Mouse (Mus musculus): ENCODE results near the gene 4921524J17Rik. TPM values are rescaled to one million over a fixed set of nuclear protein-coding genes. Genes with fewer than 3 reads are reported as not detected.

4921524J17Rik gene
- polyA plus RNA-seq, 1 experiment from 2014 or later: 42.8 TPM

GRCm38 (mm10) chr8:85374286-85374685 is 58.3 kb downstream of the 4921524J17Rik start:
- H3K9ac ChIP-seq: no peak overlapping the region
- no peaks in the 10 kb centered on the region for H3K36me3 ChIP-seq
- no peak for ATAC-seq (ENCODE audit: low FRiP score)
- no peak overlapping the region for H3K4me3 ChIP-seq
- no peak overlapping the region for H3K4me2 ChIP-seq (replicated peaks)
- no peaks in the 10 kb centered on the region for H3K4me1 ChIP-seq
- H3K27ac ChIP-seq: no peak overlapping the region
- 58% methylated on average over 4 of the region's 4 CpGs for WGBS
- no peaks in the 10 kb centered on the region for H3K27me3 ChIP-seq
- no peaks in the 10 kb centered on the region for H3K9me3 ChIP-seq (replicated peaks)

DNA sequence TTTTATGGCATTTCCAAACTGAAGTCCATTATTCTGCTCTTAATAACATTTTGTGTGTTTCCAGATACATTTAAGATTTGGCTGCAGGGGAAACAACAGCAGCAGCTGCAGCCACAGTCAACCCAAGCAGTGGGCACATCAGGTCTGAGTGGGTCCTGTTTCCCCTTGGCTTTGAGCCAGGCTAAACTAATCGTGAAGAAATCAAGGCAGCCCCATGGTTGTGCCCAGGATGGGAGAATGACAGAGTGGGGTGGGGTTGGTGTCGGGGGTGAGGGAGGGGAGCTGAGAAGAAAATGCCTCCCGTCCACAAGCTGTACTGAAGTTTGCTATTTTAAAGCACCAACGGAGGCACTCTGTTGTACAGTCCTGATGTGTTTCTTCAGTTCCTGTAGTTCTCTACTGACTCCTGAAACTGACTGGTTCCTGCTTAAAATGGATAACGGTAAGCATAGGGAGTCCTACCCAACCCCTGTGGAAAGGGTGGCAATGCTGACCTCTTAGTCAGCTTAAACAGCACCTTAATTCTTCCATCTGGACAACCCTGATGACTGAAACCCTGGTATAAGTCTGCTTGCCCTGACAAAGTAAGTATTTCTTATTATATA is 59.1 kb downstream of the 4921524J17Rik start:
- 71% methylated on average over 5 of the region's 5 CpGs for WGBS
- Histone ChIP-seq H3K4me2 (replicated peaks) (no peak overlapping the region), H3K9me3 (replicated peaks) (no peaks in the 10 kb centered on the region), H3K27me3 (no peaks in the 10 kb centered on the region), H3K4me1 (no peaks in the 10 kb centered on the region), H3K27ac (no peak overlapping the region), H3K36me3 (no peaks in the 10 kb centered on the region), H3K4me3 (no peak overlapping the region), H3K9ac (no peak overlapping the region)
- no peak for ATAC-seq (ENCODE audit: low FRiP score)

DNA sequence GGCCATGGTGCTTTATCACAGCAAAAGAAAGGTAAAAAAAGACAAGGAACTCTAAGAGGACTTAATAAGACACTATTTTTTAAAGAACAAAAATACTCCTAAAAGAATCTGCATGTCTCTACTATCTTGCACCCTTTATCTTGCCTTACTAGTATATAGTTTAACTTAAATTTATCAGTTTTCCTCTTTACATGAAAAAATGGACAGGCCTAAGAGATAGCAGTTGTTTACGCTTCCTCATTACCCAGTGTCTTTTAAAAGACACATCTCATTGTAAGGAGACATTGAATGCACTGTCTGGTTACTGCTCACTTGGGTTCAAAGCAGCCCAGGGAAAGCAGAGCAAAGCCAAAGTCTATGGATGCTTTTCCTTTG is 60.2 kb downstream of the 4921524J17Rik start:
- Histone ChIP-seq H3K27me3 (no peaks in the 10 kb centered on the region), H3K9ac (no peak overlapping the region), H3K36me3 (no peaks in the 10 kb centered on the region), H3K9me3 (replicated peaks) (no peaks in the 10 kb centered on the region), H3K4me1 (no peaks in the 10 kb centered on the region), H3K4me2 (replicated peaks) (no peak overlapping the region), H3K4me3 (no peak overlapping the region), H3K27ac (no peak overlapping the region)
- WGBS: 91% methylated on average over 1 of the region's 1 CpGs
- ATAC-seq (ENCODE audit: low FRiP score): no peak

- 82% methylated on average over 5 of the region's 5 CpGs for WGBS
- H3K4me3 ChIP-seq: no peak overlapping the region
- no peaks in the 10 kb centered on the region for H3K27me3 ChIP-seq
- no peak for ATAC-seq (ENCODE audit: low FRiP score)
- no peak overlapping the region for H3K9ac ChIP-seq
- no peak overlapping the region for H3K4me2 ChIP-seq (replicated peaks)
- H3K4me1 ChIP-seq: no peaks in the 10 kb centered on the region
- no peaks in the 10 kb centered on the region for H3K9me3 ChIP-seq (replicated peaks)
- no peaks in the 10 kb centered on the region for H3K36me3 ChIP-seq
- no peak overlapping the region for H3K27ac ChIP-seq
These were observed 60.7 kb downstream of the 4921524J17Rik start for GRCm38 (mm10) chr8:85371736-85372464.

DNA sequence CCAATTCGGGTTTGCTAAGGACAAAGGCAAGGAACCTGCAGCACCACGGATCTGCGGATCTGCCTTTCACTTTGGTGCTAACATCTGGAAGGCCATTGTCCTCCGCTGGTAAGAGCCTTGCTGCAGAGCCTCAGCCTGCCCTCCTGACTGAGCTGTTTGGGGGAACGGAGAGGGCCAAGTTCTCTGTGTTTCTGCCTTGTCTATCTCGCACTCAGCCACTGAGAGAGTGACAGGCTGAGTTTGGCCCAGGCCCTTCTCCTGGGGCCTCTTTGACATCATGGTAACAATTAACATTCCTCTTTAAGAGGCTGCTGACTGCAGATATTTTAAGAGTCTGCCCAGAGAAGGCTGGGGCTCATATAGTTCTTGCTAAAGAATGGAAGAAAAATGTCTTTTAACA is 67.5 kb downstream of the 4921524J17Rik start:
- Histone ChIP-seq H3K4me3 (no peak overlapping the region), H3K27ac (no peak overlapping the region), H3K27me3 (no peaks in the 10 kb centered on the region), H3K4me1 (peaks cover 6% of the 10 kb centered on the region), H3K9ac (no peak overlapping the region), H3K36me3 (no peaks in the 10 kb centered on the region), H3K4me2 (replicated peaks) (no peak overlapping the region), H3K9me3 (replicated peaks) (no peaks in the 10 kb centered on the region)
- no peak for ATAC-seq (ENCODE audit: low FRiP score)
- 49% methylated on average over 6 of the region's 6 CpGs for WGBS

GRCm38 (mm10) chr8:85364628-85365027 is 68.0 kb downstream of the 4921524J17Rik start:
- Histone ChIP-seq H3K27me3 (no peaks in the 10 kb centered on the region), H3K4me3 (no peak overlapping the region), H3K4me1 (peaks cover 6% of the 10 kb centered on the region), H3K9ac (no peak overlapping the region), H3K27ac (no peak overlapping the region), H3K36me3 (no peaks in the 10 kb centered on the region), H3K9me3 (replicated peaks) (no peaks in the 10 kb centered on the region), H3K4me2 (replicated peaks) (no peak overlapping the region)
- ATAC-seq (ENCODE audit: low FRiP score): no peak
- 86% methylated on average over 11 of the region's 11 CpGs for WGBS

DNA sequence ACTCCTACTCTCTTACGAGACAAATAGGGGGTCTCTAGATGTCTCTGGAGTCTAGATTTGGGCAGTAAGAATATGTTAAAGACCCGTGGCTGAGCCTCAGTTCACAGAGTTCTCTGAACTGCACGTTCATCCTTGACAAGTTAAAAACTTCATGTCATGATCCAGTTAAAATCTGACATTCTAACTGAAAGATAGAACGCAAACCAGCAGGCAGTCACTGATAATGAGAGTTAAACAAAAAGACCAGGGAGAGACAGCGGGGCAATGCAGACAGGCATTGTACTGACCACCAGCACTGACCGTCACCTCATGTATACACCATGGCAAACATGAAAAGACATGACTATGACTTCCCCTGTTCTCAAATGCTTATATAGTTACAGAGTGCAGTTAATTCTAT is 69.2 kb downstream of the 4921524J17Rik start:
- no peak for ATAC-seq (ENCODE audit: low FRiP score)
- Histone ChIP-seq H3K4me3 (no peak overlapping the region), H3K4me2 (replicated peaks) (no peak overlapping the region), H3K27me3 (no peaks in the 10 kb centered on the region), H3K9ac (no peak overlapping the region), H3K27ac (no peak overlapping the region), H3K4me1 (peaks cover 6% of the 10 kb centered on the region), H3K9me3 (replicated peaks) (no peaks in the 10 kb centered on the region), H3K36me3 (no peaks in the 10 kb centered on the region)
- WGBS: 81% methylated on average over 6 of the region's 6 CpGs

- Histone ChIP-seq H3K4me3 (no peak overlapping the region), H3K27me3 (no peaks in the 10 kb centered on the region), H3K27ac (no peak overlapping the region), H3K4me2 (replicated peaks) (no peak overlapping the region), H3K9me3 (replicated peaks) (no peaks in the 10 kb centered on the region), H3K9ac (no peak overlapping the region), H3K4me1 (peaks cover 6% of the 10 kb centered on the region), H3K36me3 (no peaks in the 10 kb centered on the region)
- ATAC-seq (ENCODE audit: low FRiP score): no peak
- 86% methylated on average over 4 of the region's 4 CpGs for WGBS
These were observed 70.4 kb downstream of the 4921524J17Rik start for GRCm38 (mm10) chr8:85362211-85362610.

Other genes starting within 250 kb of the 4921524J17Rik start
- not detected in 2 replicates for gene Olfr371, start 206.8 kb downstream of the 4921524J17Rik start, polyA plus RNA-seq (2016; fragmentation: Nextera tagmentation; extraction: Ambion mirVana)
- 82.1 and 86.0 TPM in 2 replicates for gene Orc6, start 133.2 kb downstream of the 4921524J17Rik start, polyA plus RNA-seq (2016; fragmentation: Nextera tagmentation; extraction: Ambion mirVana)
- 168 and 179 TPM in 2 replicates for gene Vps35, start 133.0 kb downstream of the 4921524J17Rik start, polyA plus RNA-seq (2016; fragmentation: Nextera tagmentation; extraction: Ambion mirVana)
- gene Mylk3, start 46.5 kb downstream of the 4921524J17Rik start, polyA plus RNA-seq (2016; fragmentation: Nextera tagmentation; extraction: Ambion mirVana): 1.9 and 2.1 TPM in 2 replicates
- gene Gpt2, start 59.7 kb upstream of the 4921524J17Rik start, polyA plus RNA-seq (2016; fragmentation: Nextera tagmentation; extraction: Ambion mirVana): 44.4 and 44.8 TPM in 2 replicates
- gene Dnaja2, start 122.5 kb upstream of the 4921524J17Rik start, polyA plus RNA-seq (2016; fragmentation: Nextera tagmentation; extraction: Ambion mirVana): 170 and 174 TPM in 2 replicates